Mouse (Mus musculus) kidney, embryonic 15.5 days (tissue): ENCODE results near the gene Cdcp1. TPM values are rescaled to one million over a fixed set of nuclear protein-coding genes. Genes with fewer than 3 reads are reported as not detected.

Experiments
- ATAC-seq: fragments of 200-750 bp; cut with Nextera tagmentation; replicated peaks from 2 replicates; pipeline ENCODE4 v1.8.0; 2017; ENCODE audit warnings: moderate TSS enrichment; ENCODE audit not compliant: low FRiP score
- H3K27ac ChIP-seq: fragments of 300-500 bp; sonication (generic); 2 replicates; pipeline ENCODE4 v1.5.1; 2015; ENCODE audit warnings: mild to moderate bottlenecking, inconsistent platforms
- H3K27me3 ChIP-seq: fragments of 300-500 bp; sonication (generic); 2 replicates; pipeline ENCODE4 v1.6.1; 2015; ENCODE audit warnings: inconsistent platforms
- H3K36me3 ChIP-seq: fragments of 300-500 bp; sonication (generic); 2 replicates; pipeline ENCODE4 v1.6.1; 2015; ENCODE audit warnings: inconsistent platforms
- H3K4me1 ChIP-seq: fragments of 300-500 bp; sonication (generic); 2 replicates; pipeline ENCODE4 v1.6.1; 2015; ENCODE audit warnings: inconsistent platforms
- H3K4me2 ChIP-seq: fragments of 300-500 bp; sonication (generic); 2 replicates; pipeline ENCODE4 v1.6.1; 2015; ENCODE audit warnings: moderate library complexity, mild to moderate bottlenecking, inconsistent platforms
- H3K4me3 ChIP-seq: fragments of 300-500 bp; sonication (generic); replicated peaks from 2 replicates; pipeline ENCODE4 v1.5.1; 2015; ENCODE audit warnings: mild to moderate bottlenecking, inconsistent platforms
- H3K9ac ChIP-seq: fragments of 300-500 bp; sonication (generic); 2 replicates; pipeline ENCODE4 v1.6.1; 2015; ENCODE audit warnings: mild to moderate bottlenecking, inconsistent platforms
- H3K9me3 ChIP-seq: fragments of 300-500 bp; sonication (generic); replicated peaks from 2 replicates; pipeline ENCODE4 v1.6.1; 2016; ENCODE audit warnings: inconsistent platforms
- WGBS: fragments of 180-500 bp; shearing (Covaris S2); methylation state at CpG from one replicate; pipeline ENCODE4 v1.1.7; 2015; ENCODE audit warnings: mixed read lengths; 5-methylcytosine and 5-hydroxymethylcytosine counted together
- polyA plus RNA-seq: library from polyadenylated mRNA; unstranded; fragments of >200 nt; fragmentation: Nextera tagmentation; extraction: Ambion mirVana; gene quantifications from 2 replicates; pipeline ENCODE4 v1.2.1, GENCODE M21; 2015

The Cdcp1 gene
- polyA plus RNA-seq, 1 experiment from 2014 or later, result 7.7 TPM

DNA sequence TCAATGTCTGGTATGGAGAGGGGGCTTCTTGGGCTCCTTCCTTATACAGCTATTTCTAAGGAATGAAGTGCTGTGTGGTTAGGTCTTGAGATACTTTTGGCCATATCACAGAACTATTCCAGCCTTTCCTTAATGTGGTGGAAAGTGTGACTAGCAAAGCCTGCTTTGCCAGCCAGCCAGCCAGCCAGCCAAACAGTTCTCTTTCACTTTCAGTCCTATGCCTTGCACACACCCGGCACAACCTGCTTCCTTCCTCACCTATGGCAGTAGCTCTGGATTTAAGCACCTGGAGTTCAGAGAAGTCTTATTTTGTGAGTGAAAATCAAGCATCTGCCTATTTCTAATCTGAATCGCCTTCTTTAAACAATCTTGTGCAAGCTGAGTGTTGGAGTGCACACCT lies 23.8 kb upstream of the Cdcp1 start:
- Histone ChIP-seq H3K9ac (no peak overlapping the region), H3K27ac (0 out of 2 replicates have a peak overlapping the region, but pooled peaks have one; percentile 76), H3K4me2 (no peak overlapping the region), H3K9me3 (no peaks in the 10 kb centered on the region), H3K27me3 (no peaks in the 10 kb centered on the region), H3K4me3 (no peak overlapping the region), H3K36me3 (no peaks in the 10 kb centered on the region), H3K4me1 (peaks cover 15% of the 10 kb centered on the region)
- 85% methylated on average over 2 of the region's 2 CpGs for WGBS
- no peak for ATAC-seq

GRCm38 (mm10) chr9:123238256-123239045 lies 22.6 kb upstream of the Cdcp1 start:
- no peaks in the 10 kb centered on the region for H3K36me3 ChIP-seq
- ATAC-seq, result peak; percentile 58; the same call in 1 of the 2 replicates
- H3K4me3 ChIP-seq, result no peak overlapping the region
- H3K9me3 ChIP-seq, result no peaks in the 10 kb centered on the region
- H3K9ac ChIP-seq, result no peak overlapping the region
- H3K27ac ChIP-seq, result peak overlapping the region; percentile 76
- peaks cover 15% of the 10 kb centered on the region for H3K4me1 ChIP-seq
- WGBS, result 39% methylated on average over 4 of the region's 4 CpGs
- no peaks in the 10 kb centered on the region for H3K27me3 ChIP-seq
- no peak overlapping the region for H3K4me2 ChIP-seq

DNA sequence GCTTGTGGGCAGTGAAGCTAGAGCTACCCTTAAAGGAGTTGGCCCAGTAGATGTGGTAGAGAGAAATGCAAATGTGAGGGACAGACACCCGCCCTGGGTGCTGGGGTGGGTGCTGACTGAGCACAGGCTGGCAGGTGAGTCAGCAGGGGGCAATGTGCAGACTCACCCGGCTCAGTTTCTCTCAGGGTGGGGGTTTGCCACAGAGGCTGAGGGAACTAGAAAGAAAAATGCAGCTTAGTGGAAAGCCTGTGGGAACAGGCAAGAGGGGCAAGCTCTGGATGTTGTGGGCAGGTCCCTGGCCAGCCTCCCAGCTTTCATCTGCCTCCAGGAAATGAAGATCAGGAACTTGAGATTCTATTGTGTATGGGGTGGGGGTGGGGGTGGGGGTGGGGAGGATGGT lies 21.9 kb upstream of the Cdcp1 start:
- WGBS, result 47% methylated on average over 2 of the region's 2 CpGs
- H3K27ac ChIP-seq, result peak overlapping the region; percentile 76
- peaks cover 15% of the 10 kb centered on the region for H3K4me1 ChIP-seq
- H3K36me3 ChIP-seq, result no peaks in the 10 kb centered on the region
- H3K27me3 ChIP-seq, result no peaks in the 10 kb centered on the region
- no peaks in the 10 kb centered on the region for H3K9me3 ChIP-seq
- H3K9ac ChIP-seq, result no peak overlapping the region
- H3K4me3 ChIP-seq, result no peak overlapping the region
- no peak overlapping the region for H3K4me2 ChIP-seq
- peak; percentile 69 for ATAC-seq

GRCm38 (mm10) chr9:123235621-123236020 lies 19.8 kb upstream of the Cdcp1 start:
- WGBS, result 36% methylated on average over 3 of the region's 3 CpGs
- H3K4me2 ChIP-seq, result no peak overlapping the region
- no peaks in the 10 kb centered on the region for H3K36me3 ChIP-seq
- H3K4me1 ChIP-seq, result peaks cover 15% of the 10 kb centered on the region
- no peak overlapping the region for H3K4me3 ChIP-seq
- H3K9me3 ChIP-seq, result no peaks in the 10 kb centered on the region
- H3K27ac ChIP-seq, result no peak overlapping the region
- H3K27me3 ChIP-seq, result no peaks in the 10 kb centered on the region
- no peak for ATAC-seq
- no peak overlapping the region for H3K9ac ChIP-seq

DNA sequence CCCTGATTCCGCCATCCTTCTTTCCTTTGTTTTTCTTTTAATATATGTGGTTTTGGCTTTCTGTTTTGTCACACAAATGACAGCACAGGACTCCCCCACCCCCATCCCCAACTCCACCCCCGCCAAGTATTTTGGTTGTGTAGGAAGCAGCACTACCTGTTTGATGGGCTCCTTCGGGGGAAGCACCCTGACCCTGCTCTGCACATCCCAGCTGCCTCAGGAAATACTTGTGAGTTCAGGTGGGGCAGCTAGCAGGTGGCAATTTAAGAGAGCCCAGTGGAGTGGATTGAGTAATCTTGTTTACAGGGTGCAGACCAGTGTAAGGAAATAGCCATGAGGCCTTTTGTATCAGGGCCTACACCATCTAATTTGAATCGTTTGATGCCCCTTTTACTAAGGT lies 14.0 kb upstream of the Cdcp1 start:
- no peak overlapping the region for H3K4me2 ChIP-seq
- no peaks in the 10 kb centered on the region for H3K4me1 ChIP-seq
- H3K9ac ChIP-seq, result no peak overlapping the region
- H3K27ac ChIP-seq, result no peak overlapping the region
- no peaks in the 10 kb centered on the region for H3K9me3 ChIP-seq
- WGBS, result 64% methylated on average over 4 of the region's 4 CpGs
- no peak for ATAC-seq
- H3K4me3 ChIP-seq, result no peak overlapping the region
- no peaks in the 10 kb centered on the region for H3K27me3 ChIP-seq
- H3K36me3 ChIP-seq, result no peaks in the 10 kb centered on the region

DNA sequence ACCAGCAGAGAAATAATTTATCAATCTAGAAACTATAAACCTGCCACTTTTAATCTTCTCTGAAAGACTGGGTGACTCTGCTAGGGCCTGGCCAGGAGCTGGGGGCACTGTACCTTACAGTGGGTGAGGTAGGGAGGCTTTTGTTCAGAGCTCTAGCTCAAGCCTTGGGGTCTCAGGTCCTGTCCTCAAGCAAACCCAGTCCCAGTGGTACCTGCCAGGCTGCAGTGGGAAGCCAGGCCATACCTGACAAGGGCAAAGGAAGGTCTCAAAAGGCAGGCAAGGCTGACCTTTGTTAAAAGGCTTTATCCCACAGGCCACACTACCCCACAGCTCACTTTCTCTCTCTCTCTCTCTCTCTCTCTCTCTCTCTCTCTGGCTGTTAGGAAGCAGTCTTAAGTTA lies 12.8 kb upstream of the Cdcp1 start:
- Histone ChIP-seq H3K9me3 (no peaks in the 10 kb centered on the region), H3K4me1 (no peaks in the 10 kb centered on the region), H3K27me3 (no peaks in the 10 kb centered on the region), H3K4me2 (no peak overlapping the region), H3K9ac (no peak overlapping the region), H3K36me3 (no peaks in the 10 kb centered on the region), H3K27ac (no peak overlapping the region), H3K4me3 (no peak overlapping the region)
- ATAC-seq, result no peak

DNA sequence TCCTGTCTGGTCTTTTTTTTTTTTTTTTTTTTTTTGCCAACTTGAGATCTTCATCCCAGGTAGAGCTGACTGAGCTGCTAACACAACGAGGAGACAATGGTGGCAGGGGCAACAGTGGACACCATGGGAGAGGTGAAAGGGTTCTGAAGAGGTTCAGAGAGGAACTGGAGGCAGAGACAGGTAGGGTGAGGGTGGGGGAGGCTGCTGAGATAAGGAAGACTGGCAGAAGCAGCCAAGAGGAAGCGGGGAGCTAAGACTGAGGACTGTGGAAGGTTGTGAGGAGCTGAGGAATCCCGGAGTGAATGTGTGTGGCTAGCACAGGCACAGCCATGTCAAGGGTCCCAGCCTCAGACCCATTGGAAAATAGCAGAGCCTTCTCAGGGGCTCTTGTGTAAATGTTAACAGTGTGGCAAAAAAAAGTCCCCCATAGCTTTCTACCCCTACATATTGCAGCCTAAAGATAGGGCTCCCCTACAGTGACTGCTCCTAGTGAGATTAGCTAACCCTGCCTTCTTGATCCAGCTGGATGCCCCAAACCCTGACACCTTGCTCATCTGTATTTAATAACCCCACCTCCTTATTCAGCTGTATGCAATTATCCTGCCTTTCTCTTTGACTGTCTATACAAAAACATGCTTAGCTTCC lies 11.4 kb upstream of the Cdcp1 start:
- ATAC-seq, result no peak
- Histone ChIP-seq H3K9ac (no peak overlapping the region), H3K4me1 (no peaks in the 10 kb centered on the region), H3K9me3 (no peaks in the 10 kb centered on the region), H3K27ac (no peak overlapping the region), H3K4me2 (no peak overlapping the region), H3K27me3 (no peaks in the 10 kb centered on the region), H3K4me3 (no peak overlapping the region), H3K36me3 (no peaks in the 10 kb centered on the region)
- 90% methylated on average over 3 of the region's 3 CpGs for WGBS

- WGBS, result 68% methylated on average over 2 of the region's 2 CpGs
- Histone ChIP-seq H3K4me1 (no peaks in the 10 kb centered on the region), H3K9me3 (no peaks in the 10 kb centered on the region), H3K27me3 (no peaks in the 10 kb centered on the region), H3K4me3 (no peak overlapping the region), H3K36me3 (no peaks in the 10 kb centered on the region), H3K4me2 (no peak overlapping the region), H3K27ac (no peak overlapping the region), H3K9ac (no peak overlapping the region)
- ATAC-seq, result no peak
These were observed 9.1 kb upstream of the Cdcp1 start for GRCm38 (mm10) chr9:123224863-123225431.

- 52% methylated on average over 5 of the region's 5 CpGs for WGBS
- peak overlapping the region; percentile 71 for H3K27ac ChIP-seq
These were observed 4.0 kb upstream of the Cdcp1 start for GRCm38 (mm10) chr9:123219826-123220225.

DNA sequence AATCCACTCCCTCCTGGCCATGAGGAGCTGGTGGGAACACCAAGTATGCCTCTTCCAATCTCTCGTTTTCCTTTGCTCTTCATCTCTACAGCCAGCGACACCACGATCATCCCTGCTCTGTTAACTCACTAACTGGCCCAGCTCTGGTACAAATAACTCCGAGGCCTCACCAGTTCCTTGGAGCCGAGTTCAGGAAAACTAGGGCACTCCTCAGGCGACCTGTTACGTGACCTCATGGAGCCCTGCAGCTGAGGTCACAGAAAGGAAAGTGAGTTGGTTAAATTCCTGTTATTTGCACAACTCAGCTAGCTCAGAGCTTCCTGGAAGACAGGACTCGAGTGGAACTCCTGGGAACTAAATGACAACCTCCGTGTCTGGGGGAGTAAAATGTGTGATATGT lies 2.5 kb downstream of the Cdcp1 start:
- H3K36me3 ChIP-seq, result peaks cover 7% of the 10 kb centered on the region; the same call in 1 of the 2 replicates
- 66% methylated on average over 9 of the region's 9 CpGs for WGBS
- no peak overlapping the region for H3K27ac ChIP-seq
- H3K4me2 ChIP-seq, result no peak overlapping the region
- peaks cover 17% of the 10 kb centered on the region for H3K4me1 ChIP-seq
- no peaks in the 10 kb centered on the region for H3K9me3 ChIP-seq
- H3K4me3 ChIP-seq, result no peak overlapping the region
- ATAC-seq, result no peak
- H3K27me3 ChIP-seq, result peaks cover 21% of the 10 kb centered on the region
- no peak overlapping the region for H3K9ac ChIP-seq

More at GRCm38 (mm10) chr9:123219826-123220225, 4.0 kb upstream of the Cdcp1 start:
- H3K4me1 ChIP-seq, result peaks cover 13% of the 10 kb centered on the region
- no peaks in the 10 kb centered on the region for H3K9me3 ChIP-seq
- H3K4me2 ChIP-seq, result no peak overlapping the region
- H3K36me3 ChIP-seq, result no peaks in the 10 kb centered on the region
- no peak overlapping the region for H3K9ac ChIP-seq
- peaks cover 17% of the 10 kb centered on the region for H3K27me3 ChIP-seq
- no peak overlapping the region for H3K4me3 ChIP-seq
- ATAC-seq, result no peak

DNA sequence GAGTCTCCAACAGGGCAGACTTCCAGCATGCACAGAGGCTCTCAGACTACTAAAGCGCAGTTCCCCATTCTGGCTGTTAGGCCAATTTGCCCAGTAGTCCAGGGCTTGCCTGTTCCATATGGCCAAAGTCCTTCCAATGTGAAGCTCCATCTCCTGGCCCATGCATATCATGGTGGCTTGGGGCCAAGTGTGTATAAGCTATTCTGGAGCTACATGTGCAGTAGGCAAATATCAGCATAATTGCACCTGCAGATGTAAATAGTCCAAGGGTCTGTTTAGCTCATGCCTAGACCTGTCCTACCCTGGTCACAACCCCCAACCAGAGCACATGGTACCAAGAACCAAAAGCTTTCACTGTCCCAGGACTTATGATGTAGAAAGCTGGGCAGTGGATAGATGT lies 7.9 kb downstream of the Cdcp1 start:
- WGBS, result 93% methylated on average over 1 of the region's 1 CpGs
- ATAC-seq, result no peak
- no peak overlapping the region for H3K4me3 ChIP-seq

DNA sequence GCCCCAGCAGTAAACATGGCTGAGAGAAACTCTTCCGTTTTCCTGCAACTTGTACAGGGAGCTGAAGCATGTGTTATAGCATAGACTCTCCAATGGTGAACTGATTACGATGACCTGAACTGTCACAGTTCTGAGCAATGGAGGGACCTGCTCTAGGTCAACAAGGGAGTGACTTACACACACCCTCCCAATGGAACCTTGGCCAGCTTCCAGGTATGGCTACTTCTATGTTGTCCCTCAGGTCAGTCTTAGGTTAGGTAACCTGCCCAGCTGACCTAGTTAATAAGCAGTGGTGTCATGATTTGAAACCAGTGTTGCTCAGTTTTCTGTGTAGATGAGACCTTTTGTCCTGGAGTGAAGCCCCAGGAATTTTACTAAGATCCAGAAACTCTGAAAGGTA lies 8.9 kb downstream of the Cdcp1 start:
- H3K27ac ChIP-seq, result no peak overlapping the region
- no peak overlapping the region for H3K4me2 ChIP-seq
- no peak overlapping the region for H3K4me3 ChIP-seq
- H3K4me1 ChIP-seq, result 0 out of 2 replicates have a peak, but pooled peaks cover 6% of the 10 kb centered on the region
- no peak overlapping the region for H3K9ac ChIP-seq
- no peaks in the 10 kb centered on the region for H3K27me3 ChIP-seq
- ATAC-seq, result peak; percentile 43; the same call in 1 of the 2 replicates
- H3K36me3 ChIP-seq, result no peaks in the 10 kb centered on the region
- no peaks in the 10 kb centered on the region for H3K9me3 ChIP-seq
- WGBS, result 66% methylated on average over 2 of the region's 2 CpGs

More for the DNA sequence above, 7.9 kb downstream of the Cdcp1 start:
- Histone ChIP-seq H3K9me3 (no peaks in the 10 kb centered on the region), H3K27me3 (no peaks in the 10 kb centered on the region), H3K4me2 (no peak overlapping the region), H3K9ac (no peak overlapping the region), H3K36me3 (peaks cover 6% of the 10 kb centered on the region; the same call in 1 of the 2 replicates), H3K4me1 (0 out of 2 replicates have a peak, but pooled peaks cover 6% of the 10 kb centered on the region), H3K27ac (no peak overlapping the region)
